Mouse (Mus musculus) midbrain, embryonic 16.5 days (tissue): ENCODE measurements around the gene Ssbp1. TPM values are rescaled to one million over a fixed set of nuclear protein-coding genes. Genes with fewer than 3 reads are reported as not detected.

Source experiments
- ATAC-seq: fragments of 200-750 bp; cut with Nextera tagmentation; 2 replicates; pipeline ENCODE4 v1.8.0; 2017; ENCODE audit warnings: moderate TSS enrichment
- H3K27ac ChIP-seq: fragments of 300-500 bp; sonication (generic); 2 replicates; pipeline ENCODE4 v1.5.1; 2014; ENCODE audit warnings: mild to moderate bottlenecking, low read length, mixed read lengths
- H3K27me3 ChIP-seq: fragments of 300-500 bp; sonication (generic); 2 replicates; pipeline ENCODE4 v1.6.1; 2014; ENCODE audit warnings: low read depth, low read length, mixed read lengths; ENCODE audit not compliant: control insufficient read depth, insufficient read depth
- H3K36me3 ChIP-seq: fragments of 300-500 bp; sonication (generic); 2 replicates; pipeline ENCODE4 v1.6.1; 2014; ENCODE audit warnings: mild to moderate bottlenecking, low read length, moderate library complexity, mixed read lengths; ENCODE audit not compliant: control insufficient read depth, insufficient read depth
- H3K4me1 ChIP-seq: fragments of 300-500 bp; sonication (generic); 2 replicates; pipeline ENCODE4 v1.6.1; 2014; ENCODE audit warnings: mild to moderate bottlenecking, low read length, mixed read lengths; ENCODE audit not compliant: control insufficient read depth, insufficient read depth
- H3K4me2 ChIP-seq: fragments of 300-500 bp; sonication (generic); 2 replicates; pipeline ENCODE4 v1.6.1; 2014; ENCODE audit warnings: mild to moderate bottlenecking, low read length, mixed read lengths
- H3K4me3 ChIP-seq: fragments of 300-500 bp; sonication (generic); 2 replicates; pipeline ENCODE4 v1.5.1; 2014; ENCODE audit warnings: low read depth, mild to moderate bottlenecking, low read length, moderate library complexity, mixed read lengths
- H3K9ac ChIP-seq: fragments of 300-500 bp; sonication (generic); 2 replicates; pipeline ENCODE4 v1.6.1; 2014; ENCODE audit warnings: low read depth, low read length, mixed read lengths
- H3K9me3 ChIP-seq: fragments of 300-500 bp; sonication (generic); replicated peaks from 2 replicates; pipeline ENCODE4 v1.6.1; 2014; ENCODE audit warnings: mild to moderate bottlenecking, low read length, mixed read lengths; ENCODE audit not compliant: control insufficient read depth, poor library complexity, severe bottlenecking
- WGBS: fragments of 180-500 bp; shearing (Covaris S2); extraction: QIAGEN DNeasy Blood & Tissue Kit; methylation state at CpG from one replicate; pipeline ENCODE4 v1.1.7; 2014; 5-methylcytosine and 5-hydroxymethylcytosine counted together
- polyA plus RNA-seq: library from polyadenylated mRNA; unstranded; fragments of >200 nt; fragmentation: Nextera tagmentation; extraction: Ambion mirVana; gene quantifications from 2 replicates; pipeline ENCODE4 v1.2.1, GENCODE M21; 2015

Gene Ssbp1
- polyA plus RNA-seq: 96.8 and 110 TPM in 2 replicates

- Histone ChIP-seq H3K27me3 (no peaks in the 10 kb centered on the region), H3K9ac (peak within 1 kb of the TSS; percentile 77), H3K4me1 (peaks cover 12% of the 10 kb centered on the region), H3K36me3 (peaks cover 16% of the 10 kb centered on the region), H3K4me3 (peak within 1 kb of the TSS; percentile 57), H3K4me2 (peak within 1 kb of the TSS; percentile 86), H3K27ac (peak within 1 kb of the TSS; percentile 87), H3K9me3 (no peaks in the 10 kb centered on the region)
- ATAC-seq: peak; percentile 97
- WGBS: under 1% methylated on average over 52 of the region's 54 CpGs
Observed at GRCm38 (mm10) chr6:40470916-40471719, at the start of gene Ssbp1. Gene Ssbp1, plus strand, starts transcription at chr6:40471352.

GRCm38 (mm10) chr6:40423013-40423412, 48.1 kb upstream of the Ssbp1 start:
- 96% methylated on average over 1 of the region's 1 CpGs for WGBS
- Histone ChIP-seq H3K27me3 (no peaks in the 10 kb centered on the region), H3K4me3 (no peak overlapping the region), H3K36me3 (0 out of 2 replicates have a peak, but pooled peaks cover 7% of the 10 kb centered on the region), H3K9ac (no peak overlapping the region), H3K27ac (no peak overlapping the region), H3K9me3 (no peaks in the 10 kb centered on the region), H3K4me1 (no peaks in the 10 kb centered on the region), H3K4me2 (no peak overlapping the region)
- ATAC-seq: no peak

GRCm38 (mm10) chr6:40423774-40424173, 47.4 kb upstream of the Ssbp1 start:
- Histone ChIP-seq H3K27ac (no peak overlapping the region), H3K4me3 (no peak overlapping the region), H3K27me3 (no peaks in the 10 kb centered on the region), H3K9ac (no peak overlapping the region), H3K4me2 (no peak overlapping the region), H3K9me3 (no peaks in the 10 kb centered on the region), H3K36me3 (0 out of 2 replicates have a peak, but pooled peaks cover 4% of the 10 kb centered on the region), H3K4me1 (no peaks in the 10 kb centered on the region)
- no peak for ATAC-seq
- WGBS: 69% methylated on average over 1 of the region's 1 CpGs

- Histone ChIP-seq H3K36me3 (0 out of 2 replicates have a peak, but pooled peaks cover 1% of the 10 kb centered on the region), H3K4me1 (peaks cover 3% of the 10 kb centered on the region; the same call in 1 of the 2 replicates), H3K9me3 (no peaks in the 10 kb centered on the region), H3K4me2 (no peak overlapping the region), H3K27ac (no peak overlapping the region), H3K9ac (no peak overlapping the region), H3K27me3 (no peaks in the 10 kb centered on the region), H3K4me3 (no peak overlapping the region)
- no peak for ATAC-seq
- WGBS: 90% methylated on average over 7 of the region's 7 CpGs
Observed at GRCm38 (mm10) chr6:40427441-40427840, 43.7 kb upstream of the Ssbp1 start.

GRCm38 (mm10) chr6:40428696-40429095, 42.5 kb upstream of the Ssbp1 start:
- no peak for ATAC-seq
- Histone ChIP-seq H3K9ac (no peak overlapping the region), H3K27me3 (no peaks in the 10 kb centered on the region)

GRCm38 (mm10) chr6:40429521-40429931, 41.6 kb upstream of the Ssbp1 start:
- Histone ChIP-seq H3K4me2 (no peak overlapping the region), H3K4me1 (peaks cover 10% of the 10 kb centered on the region), H3K4me3 (no peak overlapping the region), H3K27ac (no peak overlapping the region), H3K27me3 (no peaks in the 10 kb centered on the region), H3K9me3 (no peaks in the 10 kb centered on the region), H3K9ac (no peak overlapping the region), H3K36me3 (no peaks in the 10 kb centered on the region)
- 0 out of 2 replicates have a peak, but pooled peaks have one; percentile 10 for ATAC-seq
- 51% methylated on average over 4 of the region's 4 CpGs for WGBS

More at GRCm38 (mm10) chr6:40428696-40429095, 42.5 kb upstream of the Ssbp1 start:
- no peak overlapping the region for H3K27ac ChIP-seq
- H3K4me3 ChIP-seq: no peak overlapping the region
- peaks cover 3% of the 10 kb centered on the region; the same call in 1 of the 2 replicates for H3K4me1 ChIP-seq
- WGBS: 73% methylated on average over 3 of the region's 3 CpGs
- no peaks in the 10 kb centered on the region for H3K9me3 ChIP-seq
- no peaks in the 10 kb centered on the region for H3K36me3 ChIP-seq
- no peak overlapping the region for H3K4me2 ChIP-seq

- Histone ChIP-seq H3K4me3 (no peak overlapping the region), H3K9ac (no peak overlapping the region), H3K27ac (no peak overlapping the region), H3K27me3 (no peaks in the 10 kb centered on the region), H3K4me1 (peaks cover 13% of the 10 kb centered on the region), H3K4me2 (no peak overlapping the region), H3K36me3 (no peaks in the 10 kb centered on the region), H3K9me3 (no peaks in the 10 kb centered on the region)
- no peak for ATAC-seq
- WGBS: 90% methylated on average over 3 of the region's 3 CpGs
Observed at GRCm38 (mm10) chr6:40430251-40430650, 40.9 kb upstream of the Ssbp1 start.

- no peak for ATAC-seq
- Histone ChIP-seq H3K9ac (no peak overlapping the region), H3K27me3 (no peaks in the 10 kb centered on the region), H3K4me2 (no peak overlapping the region), H3K27ac (no peak overlapping the region), H3K4me1 (peaks cover 13% of the 10 kb centered on the region), H3K36me3 (no peaks in the 10 kb centered on the region), H3K9me3 (no peaks in the 10 kb centered on the region), H3K4me3 (no peak overlapping the region)
- WGBS: 72% methylated on average over 3 of the region's 3 CpGs
Observed at GRCm38 (mm10) chr6:40430878-40431277, 40.3 kb upstream of the Ssbp1 start.

- ATAC-seq: no peak
- no peaks in the 10 kb centered on the region for H3K9me3 ChIP-seq
- H3K27me3 ChIP-seq: no peaks in the 10 kb centered on the region
- 65% methylated on average over 4 of the region's 4 CpGs for WGBS
- no peak overlapping the region for H3K4me3 ChIP-seq
- no peak overlapping the region for H3K27ac ChIP-seq
- H3K4me1 ChIP-seq: peaks cover 13% of the 10 kb centered on the region
- no peak overlapping the region for H3K4me2 ChIP-seq
- H3K36me3 ChIP-seq: no peaks in the 10 kb centered on the region
- no peak overlapping the region for H3K9ac ChIP-seq
Observed at GRCm38 (mm10) chr6:40431356-40431755, 39.8 kb upstream of the Ssbp1 start.
